Mouse (Mus musculus): ENCODE results near the gene Pole. TPM values are rescaled to one million over a fixed set of nuclear protein-coding genes. Genes with fewer than 3 reads are reported as not detected.

The Pole gene
- polyA plus RNA-seq, 1 experiment from 2014 or later, result 24.2 TPM

- Histone ChIP-seq H3K27ac (0 out of 2 replicates have a peak overlapping the region, but pooled peaks have one; percentile 14), H3K4me3 (peak overlapping the region; percentile 80), H3K4me2 (peak overlapping the region; percentile 92), H3K9me3 (replicated peaks) (no peaks in the 10 kb centered on the region), H3K36me3 (ENCODE audit: poor library complexity, severe bottlenecking) (peaks cover 24% of the 10 kb centered on the region), H3K4me1 (peaks cover 19% of the 10 kb centered on the region), H3K9ac (peak overlapping the region; percentile 87), H3K27me3 (peaks cover 16% of the 10 kb centered on the region)
- WGBS, result 4% methylated on average over 26 of the region's 31 CpGs
- ATAC-seq, result peak; percentile 80; the same call in 1 of the 2 replicates
These were observed 459 bp downstream of the Pole start for GRCm38 (mm10) chr5:110286446-110287083.

GRCm38 (mm10) chr5:110287084-110287475, 974 bp downstream of the Pole start:
- peaks cover 19% of the 10 kb centered on the region for H3K4me1 ChIP-seq
- H3K4me2 ChIP-seq, result peak overlapping the region; percentile 92
- peaks cover 29% of the 10 kb centered on the region for H3K36me3 ChIP-seq (ENCODE audit: poor library complexity, severe bottlenecking)
- 71% methylated on average over 2 of the region's 2 CpGs for WGBS
- H3K4me3 ChIP-seq, result peak overlapping the region; percentile 80
- H3K27ac ChIP-seq, result no peak overlapping the region
- H3K27me3 ChIP-seq, result peaks cover 16% of the 10 kb centered on the region
- H3K9me3 ChIP-seq (replicated peaks), result no peaks in the 10 kb centered on the region
- no peak for ATAC-seq
- H3K9ac ChIP-seq, result peak overlapping the region; percentile 23; the same call in 1 of the 2 replicates

- no peaks in the 10 kb centered on the region for H3K27me3 ChIP-seq
- no peaks in the 10 kb centered on the region for H3K9me3 ChIP-seq (replicated peaks)
- no peak for ATAC-seq
- no peak overlapping the region for H3K27ac ChIP-seq
- no peak overlapping the region for H3K9ac ChIP-seq
- H3K4me1 ChIP-seq, result peaks cover 11% of the 10 kb centered on the region
- no peak overlapping the region for H3K4me2 ChIP-seq
- H3K36me3 ChIP-seq (ENCODE audit: poor library complexity, severe bottlenecking), result peaks cover 67% of the 10 kb centered on the region
- no peak overlapping the region for H3K4me3 ChIP-seq
- 100% methylated on average over 1 of the region's 1 CpGs for WGBS
These were observed 5.5 kb downstream of the Pole start for GRCm38 (mm10) chr5:110291649-110292048.

- H3K27ac ChIP-seq, result no peak overlapping the region
- no peaks in the 10 kb centered on the region for H3K4me1 ChIP-seq
- H3K27me3 ChIP-seq, result no peaks in the 10 kb centered on the region
- no peak overlapping the region for H3K9ac ChIP-seq
- H3K36me3 ChIP-seq (ENCODE audit: poor library complexity, severe bottlenecking), result peaks cover 89% of the 10 kb centered on the region
- H3K9me3 ChIP-seq (replicated peaks), result no peaks in the 10 kb centered on the region
- H3K4me2 ChIP-seq, result no peak overlapping the region
- no peak for ATAC-seq
- H3K4me3 ChIP-seq, result no peak overlapping the region
- 96% methylated on average over 1 of the region's 1 CpGs for WGBS
These were observed 10.5 kb downstream of the Pole start for GRCm38 (mm10) chr5:110296637-110297036.

GRCm38 (mm10) chr5:110300591-110300990, 14.5 kb downstream of the Pole start:
- H3K27me3 ChIP-seq, result no peaks in the 10 kb centered on the region
- no peaks in the 10 kb centered on the region for H3K9me3 ChIP-seq (replicated peaks)
- 90% methylated on average over 2 of the region's 2 CpGs for WGBS
- H3K9ac ChIP-seq, result no peak overlapping the region
- no peaks in the 10 kb centered on the region for H3K4me1 ChIP-seq
- ATAC-seq, result no peak
- peaks cover 96% of the 10 kb centered on the region for H3K36me3 ChIP-seq (ENCODE audit: poor library complexity, severe bottlenecking)
- H3K4me2 ChIP-seq, result no peak overlapping the region
- no peak overlapping the region for H3K4me3 ChIP-seq
- H3K27ac ChIP-seq, result no peak overlapping the region

- ATAC-seq, result no peak
- Histone ChIP-seq H3K9ac (no peak overlapping the region), H3K27me3 (no peaks in the 10 kb centered on the region), H3K36me3 (ENCODE audit: poor library complexity, severe bottlenecking) (peaks cover 91% of the 10 kb centered on the region), H3K9me3 (replicated peaks) (no peaks in the 10 kb centered on the region), H3K4me1 (no peaks in the 10 kb centered on the region), H3K27ac (no peak overlapping the region), H3K4me3 (no peak overlapping the region), H3K4me2 (no peak overlapping the region)
- 96% methylated on average over 7 of the region's 7 CpGs for WGBS
These were observed 22.8 kb downstream of the Pole start for GRCm38 (mm10) chr5:110308861-110309260.

- no peak for ATAC-seq
- H3K4me1 ChIP-seq, result no peaks in the 10 kb centered on the region
- H3K9ac ChIP-seq, result no peak overlapping the region
- H3K9me3 ChIP-seq (replicated peaks), result no peaks in the 10 kb centered on the region
- 76% methylated on average over 3 of the region's 3 CpGs for WGBS
- H3K4me3 ChIP-seq, result no peak overlapping the region
- no peak overlapping the region for H3K4me2 ChIP-seq
- peaks cover 77% of the 10 kb centered on the region for H3K36me3 ChIP-seq (ENCODE audit: poor library complexity, severe bottlenecking)
- no peaks in the 10 kb centered on the region for H3K27me3 ChIP-seq
- H3K27ac ChIP-seq, result no peak overlapping the region
These were observed 27.0 kb downstream of the Pole start for GRCm38 (mm10) chr5:110313127-110313526.

- WGBS, result 95% methylated on average over 3 of the region's 3 CpGs
- no peaks in the 10 kb centered on the region for H3K9me3 ChIP-seq (replicated peaks)
- no peaks in the 10 kb centered on the region for H3K27me3 ChIP-seq
- no peak overlapping the region for H3K27ac ChIP-seq
- no peak overlapping the region for H3K9ac ChIP-seq
- no peak for ATAC-seq
- H3K36me3 ChIP-seq (ENCODE audit: poor library complexity, severe bottlenecking), result peaks cover 90% of the 10 kb centered on the region
- H3K4me3 ChIP-seq, result no peak overlapping the region
- H3K4me1 ChIP-seq, result no peaks in the 10 kb centered on the region
- no peak overlapping the region for H3K4me2 ChIP-seq
These were observed 44.4 kb downstream of the Pole start for GRCm38 (mm10) chr5:110330508-110330907.

GRCm38 (mm10) chr5:110338792-110339191, 52.7 kb downstream of the Pole start:
- 95% methylated on average over 2 of the region's 2 CpGs for WGBS

GRCm38 (mm10) chr5:110342648-110343284, 56.7 kb downstream of the Pole start, which contains the start of gene P2rx2:
Gene P2rx2 (minus strand): TSS chr5:110343212.
- Histone ChIP-seq H3K9ac (peak within 1 kb of the TSS; percentile 62), H3K27me3 (peaks cover 38% of the 10 kb centered on the region), H3K4me3 (peak within 1 kb of the TSS; percentile 53), H3K9me3 (replicated peaks) (no peaks in the 10 kb centered on the region), H3K36me3 (ENCODE audit: poor library complexity, severe bottlenecking) (peaks cover 13% of the 10 kb centered on the region; the same call in 1 of the 2 replicates), H3K4me1 (peaks cover 12% of the 10 kb centered on the region), H3K27ac (no peak within 1 kb of the TSS), H3K4me2 (peak within 1 kb of the TSS; percentile 91)
- ATAC-seq, result peak; percentile 69
- under 1% methylated on average over 43 of the region's 43 CpGs for WGBS

More at GRCm38 (mm10) chr5:110338792-110339191, 52.7 kb downstream of the Pole start:
- Histone ChIP-seq H3K27me3 (peaks cover 24% of the 10 kb centered on the region), H3K9me3 (replicated peaks) (no peaks in the 10 kb centered on the region), H3K4me1 (peaks cover 12% of the 10 kb centered on the region), H3K4me2 (no peak overlapping the region), H3K27ac (no peak overlapping the region), H3K36me3 (ENCODE audit: poor library complexity, severe bottlenecking) (peaks cover 51% of the 10 kb centered on the region), H3K4me3 (no peak overlapping the region), H3K9ac (no peak overlapping the region; the same call in 1 of the 2 replicates)
- ATAC-seq, result no peak

GRCm38 (mm10) chr5:110344524-110344923, 58.4 kb downstream of the Pole start, which contains the start of gene Lrcol1:
Gene Lrcol1 (plus strand): TSS chr5:110344730.
- H3K4me3 ChIP-seq, result no peak within 1 kb of the TSS
- peaks cover 5% of the 10 kb centered on the region; the same call in 1 of the 2 replicates for H3K36me3 ChIP-seq (ENCODE audit: poor library complexity, severe bottlenecking)
- WGBS, result 85% methylated on average over 4 of the region's 4 CpGs
- no peak within 1 kb of the TSS for H3K27ac ChIP-seq
- no peaks in the 10 kb centered on the region for H3K9me3 ChIP-seq (replicated peaks)
- ATAC-seq, result no peak
- H3K9ac ChIP-seq, result no peak within 1 kb of the TSS
- no peak within 1 kb of the TSS for H3K4me2 ChIP-seq
- peaks cover 38% of the 10 kb centered on the region for H3K27me3 ChIP-seq
- peaks cover 12% of the 10 kb centered on the region for H3K4me1 ChIP-seq

GRCm38 (mm10) chr5:110345553-110345952, 59.4 kb downstream of the Pole start:
- Histone ChIP-seq H3K27ac (no peak overlapping the region), H3K27me3 (peaks cover 38% of the 10 kb centered on the region), H3K4me3 (no peak overlapping the region), H3K4me2 (no peak overlapping the region), H3K4me1 (peaks cover 12% of the 10 kb centered on the region), H3K9ac (no peak overlapping the region), H3K36me3 (ENCODE audit: poor library complexity, severe bottlenecking) (no peaks in the 10 kb centered on the region), H3K9me3 (replicated peaks) (no peaks in the 10 kb centered on the region)
- 85% methylated on average over 4 of the region's 4 CpGs for WGBS
- no peak for ATAC-seq
